Mouse (Mus musculus) heart, postnatal 0 days (tissue): ENCODE measurements around the gene Gm45716. TPM values are rescaled to one million over a fixed set of nuclear protein-coding genes. Genes with fewer than 3 reads are reported as not detected.

Experiments used
- ATAC-seq: fragments of 200-750 bp; cut with Nextera tagmentation; 2 replicates; pipeline ENCODE4 v1.8.0; 2017; ENCODE audit warnings: low read depth, moderate number of reproducible peaks, moderate library complexity; ENCODE audit not compliant: insufficient read depth
- DNase-seq: peaks from one replicate; pipeline ENCODE4 v3.0.0-alpha.2; 2016; ENCODE audit warnings: low spot score
- H3K27ac ChIP-seq: fragments of 300-500 bp; sonication (generic); 2 replicates; pipeline ENCODE4 v1.5.1; 2014; ENCODE audit warnings: low read depth, mild to moderate bottlenecking
- H3K27me3 ChIP-seq: fragments of 300-500 bp; sonication (generic); 2 replicates; pipeline ENCODE4 v1.6.1; 2014; ENCODE audit warnings: low read length, mixed read lengths; ENCODE audit not compliant: control insufficient read depth, insufficient read depth
- H3K36me3 ChIP-seq: fragments of 300-500 bp; sonication (generic); replicated peaks from 2 replicates; pipeline ENCODE4 v1.6.1; 2014; ENCODE audit warnings: low read length, mixed read lengths; ENCODE audit not compliant: control insufficient read depth, insufficient read depth
- H3K4me1 ChIP-seq: fragments of 300-500 bp; sonication (generic); 2 replicates; pipeline ENCODE4 v1.6.1; 2014; ENCODE audit warnings: antibody characterized with exemption; ENCODE audit not compliant: control insufficient read depth, insufficient read depth
- H3K4me2 ChIP-seq: fragments of 300-500 bp; sonication (generic); 2 replicates; pipeline ENCODE4 v1.6.1; 2014; ENCODE audit warnings: low read depth, mild to moderate bottlenecking, low read length, moderate library complexity
- H3K4me3 ChIP-seq: fragments of 300-500 bp; sonication (generic); 2 replicates; pipeline ENCODE4 v1.5.1; 2014; ENCODE audit warnings: low read depth, low read length
- H3K9ac ChIP-seq: fragments of 300-500 bp; sonication (generic); replicated peaks from 2 replicates; pipeline ENCODE4 v1.6.1; 2014; ENCODE audit warnings: low read depth, low read length, mixed read lengths
- H3K9me3 ChIP-seq: fragments of 300-500 bp; sonication (generic); replicated peaks from 2 replicates; pipeline ENCODE4 v1.6.1; 2016; ENCODE audit warnings: low read length; ENCODE audit not compliant: control insufficient read depth
- CTCF ChIP-seq: IDR thresholded peaks from 2 replicates; pipeline ENCODE4 v1.5.1; 2016; ENCODE audit warnings: antibody characterized with exemption, control low read depth, low read depth
- EP300 ChIP-seq: IDR thresholded peaks from 2 replicates; pipeline ENCODE4 v1.6.1; 2016; ENCODE audit warnings: antibody characterized with exemption, low read depth
- WGBS: fragments of 180-500 bp; shearing (Covaris S2); extraction: QIAGEN DNeasy Blood & Tissue Kit; methylation state at CpG from one replicate; pipeline ENCODE4 v1.1.7; 2014; 5-methylcytosine and 5-hydroxymethylcytosine counted together
- polyA plus RNA-seq: library from polyadenylated mRNA; unstranded; fragments of >200 nt; fragmentation: Nextera tagmentation; extraction: Ambion mirVana; gene quantifications from 2 replicates; pipeline ENCODE4 v1.2.1, GENCODE M21; 2015
- total RNA-seq: library from RNA; depleted of rRNA; stranded (reverse); fragments of >200 nt; gene quantifications from 2 replicates; pipeline ENCODE4 v1.2.3, GENCODE M21; 2014; ENCODE audit warnings: low replicate concordance

Gm45716 gene
- total and polyA plus RNA-seq, 2 experiments from 2014 or later: 30.5 to 133 TPM

DNA sequence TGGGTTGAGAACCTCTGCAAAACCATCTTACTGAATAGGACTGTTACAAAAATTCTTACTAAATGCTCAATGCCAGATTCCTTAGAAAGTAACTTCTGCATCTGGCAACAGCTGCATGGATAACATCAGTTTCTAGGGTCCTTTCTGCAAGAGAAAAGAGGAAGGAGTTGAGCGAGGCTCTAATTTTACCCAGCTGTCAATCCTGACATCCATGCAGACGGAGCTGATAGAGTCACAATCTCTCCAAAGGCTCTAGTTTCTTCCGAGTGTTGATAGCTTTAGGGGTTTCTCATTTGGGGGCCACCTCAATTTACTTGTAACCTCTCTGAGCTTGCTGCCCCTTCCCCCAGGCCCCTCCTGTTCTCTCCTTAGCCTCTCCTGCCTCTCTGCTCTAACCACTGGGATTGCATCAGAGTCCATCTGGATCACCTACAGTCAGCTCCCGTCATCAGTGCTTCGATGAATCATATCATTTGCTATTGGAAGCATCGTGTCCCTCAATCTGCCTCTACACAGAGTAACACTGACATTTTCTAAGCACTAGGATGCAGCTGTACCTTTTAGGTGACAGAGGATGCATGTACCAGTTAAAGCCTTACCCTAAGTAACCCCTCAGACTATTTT is 32.7 kb downstream of the Gm45716 start:
- 49% methylated on average over 6 of the region's 6 CpGs for WGBS

GRCm38 (mm10) chr11:90220750-90221149 is 33.3 kb downstream of the Gm45716 start:
- no peak for TF ChIP-seq CTCF
- TF ChIP-seq EP300: no peak
- Histone ChIP-seq H3K27ac (no peak overlapping the region), H3K9ac (no peak overlapping the region), H3K4me3 (no peak overlapping the region), H3K36me3 (no peaks in the 10 kb centered on the region), H3K9me3 (no peaks in the 10 kb centered on the region), H3K4me2 (no peak overlapping the region), H3K27me3 (no peaks in the 10 kb centered on the region), H3K4me1 (no peaks in the 10 kb centered on the region; the same call in 1 of the 2 replicates)
- WGBS: 49% methylated on average over 2 of the region's 2 CpGs
- no peak for ATAC-seq
- DNase-seq: no peak

More for the DNA sequence above, 32.7 kb downstream of the Gm45716 start:
- no peaks in the 10 kb centered on the region for H3K9me3 ChIP-seq
- H3K9ac ChIP-seq: no peak overlapping the region
- no peak overlapping the region for H3K4me3 ChIP-seq
- TF ChIP-seq CTCF: no peak
- no peak for TF ChIP-seq EP300
- no peak for ATAC-seq
- no peak for DNase-seq
- H3K4me2 ChIP-seq: no peak overlapping the region
- no peaks in the 10 kb centered on the region for H3K27me3 ChIP-seq
- H3K4me1 ChIP-seq: no peaks in the 10 kb centered on the region; the same call in 1 of the 2 replicates
- H3K36me3 ChIP-seq: no peaks in the 10 kb centered on the region
- H3K27ac ChIP-seq: no peak overlapping the region

- TF ChIP-seq CTCF: no peak
- no peak for TF ChIP-seq EP300
- Histone ChIP-seq H3K27ac (peak overlapping the region; percentile 39), H3K9me3 (no peaks in the 10 kb centered on the region), H3K9ac (no peak overlapping the region), H3K4me2 (no peak overlapping the region), H3K27me3 (no peaks in the 10 kb centered on the region), H3K36me3 (no peaks in the 10 kb centered on the region), H3K4me1 (peaks cover 3% of the 10 kb centered on the region), H3K4me3 (no peak overlapping the region)
- ATAC-seq (0 out of 2 replicates have a peak, but pooled peaks have one; percentile 49), DNase-seq (peak; percentile 38)
- 19% methylated on average over 11 of the region's 11 CpGs for WGBS
These were observed 37.5 kb downstream of the Gm45716 start for GRCm38 (mm10) chr11:90224914-90225470.

DNA sequence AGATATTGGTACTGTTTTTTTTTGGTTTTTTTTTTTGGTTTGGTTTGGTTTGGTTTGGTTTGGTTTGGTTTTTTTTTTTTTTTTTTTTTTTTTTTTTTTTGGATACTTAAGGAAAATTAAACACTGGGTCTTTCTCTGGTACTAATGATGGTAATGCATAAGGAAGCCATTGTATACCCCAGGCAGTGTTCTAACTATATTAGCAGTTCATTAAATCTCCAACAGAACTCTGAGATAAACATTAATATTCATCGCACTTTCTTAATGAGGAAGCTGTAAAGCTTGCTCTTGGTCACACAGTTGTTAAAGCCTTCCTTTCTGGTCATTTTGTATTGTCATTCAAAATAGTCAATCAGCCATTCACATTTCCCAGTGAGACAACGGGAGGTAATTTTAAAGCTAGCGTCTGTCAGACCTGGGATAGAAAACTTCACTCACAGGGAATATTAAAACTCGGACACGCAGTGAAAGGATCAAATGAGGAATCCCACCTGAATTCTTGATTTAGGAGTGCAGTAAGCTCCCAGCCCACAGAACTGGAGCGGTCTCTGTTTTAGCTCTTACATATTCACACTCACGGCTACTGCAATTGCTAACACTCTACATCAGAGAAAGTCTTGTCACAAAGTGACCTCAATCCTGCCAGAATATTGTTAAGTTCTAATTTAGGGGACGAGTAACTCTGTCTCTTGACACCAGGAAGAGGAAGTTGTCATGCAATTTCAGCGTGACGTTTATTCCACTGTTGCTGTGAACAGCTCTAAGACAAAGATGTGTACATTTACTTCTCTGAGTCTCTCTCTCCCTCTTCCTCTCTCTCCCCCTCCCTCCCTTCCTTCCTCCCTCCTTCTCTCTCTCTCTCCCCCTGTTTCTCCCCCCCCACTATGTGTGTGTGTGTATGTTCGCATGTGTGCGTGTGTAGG is 39.8 kb downstream of the Gm45716 start:
- Histone ChIP-seq H3K36me3 (no peaks in the 10 kb centered on the region), H3K27ac (no peak overlapping the region), H3K27me3 (no peaks in the 10 kb centered on the region), H3K9me3 (no peaks in the 10 kb centered on the region), H3K4me1 (peaks cover 12% of the 10 kb centered on the region), H3K4me3 (no peak overlapping the region), H3K9ac (no peak overlapping the region), H3K4me2 (no peak overlapping the region)
- DNase-seq: no peak
- WGBS: 65% methylated on average over 12 of the region's 12 CpGs
- no peak for ATAC-seq
- TF ChIP-seq EP300 (no peak), CTCF (no peak)

DNA sequence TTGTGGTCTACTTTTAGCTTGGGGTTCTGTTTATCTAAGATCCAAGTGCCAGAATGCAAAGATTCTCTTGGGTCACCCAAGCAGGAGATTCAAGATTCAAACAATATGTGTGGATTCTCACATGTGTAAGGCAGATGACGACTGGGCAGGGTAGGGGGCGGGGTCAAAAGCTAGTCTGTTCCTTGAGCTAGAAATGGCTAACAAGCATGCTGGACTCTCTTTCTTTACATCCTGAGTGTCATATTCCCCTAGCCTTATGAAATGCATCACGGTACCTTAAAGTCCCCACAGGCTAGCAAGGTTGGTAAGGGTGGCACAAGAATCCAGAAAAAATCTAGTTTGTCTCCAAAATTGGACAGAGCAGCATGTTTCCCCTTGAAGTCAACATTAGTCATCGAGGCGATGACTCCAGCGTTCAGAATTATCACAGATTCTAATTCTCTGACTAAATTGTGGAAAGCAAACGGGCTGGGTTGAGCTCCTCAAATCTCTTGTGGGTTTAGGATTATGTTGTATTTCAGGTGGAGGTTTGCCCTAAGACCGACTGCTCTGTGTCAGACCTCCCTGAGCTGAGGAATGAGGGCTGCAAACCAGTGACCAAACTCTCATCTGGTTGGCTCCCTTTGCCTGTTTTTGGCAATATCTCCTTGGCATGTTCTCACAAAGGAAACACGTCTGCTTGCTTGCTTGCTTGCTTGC is 40.9 kb downstream of the Gm45716 start:
- no peak overlapping the region for H3K4me2 ChIP-seq
- TF ChIP-seq CTCF: no peak
- no peaks in the 10 kb centered on the region for H3K36me3 ChIP-seq
- 81% methylated on average over 9 of the region's 9 CpGs for WGBS
- H3K9ac ChIP-seq: no peak overlapping the region
- H3K27me3 ChIP-seq: no peaks in the 10 kb centered on the region
- peaks cover 12% of the 10 kb centered on the region for H3K4me1 ChIP-seq
- no peaks in the 10 kb centered on the region for H3K9me3 ChIP-seq
- H3K27ac ChIP-seq: no peak overlapping the region
- no peak overlapping the region for H3K4me3 ChIP-seq
- no peak for DNase-seq
- no peak for ATAC-seq
